Mouse (Mus musculus): ENCODE results near the gene Foxd1.

DNA sequence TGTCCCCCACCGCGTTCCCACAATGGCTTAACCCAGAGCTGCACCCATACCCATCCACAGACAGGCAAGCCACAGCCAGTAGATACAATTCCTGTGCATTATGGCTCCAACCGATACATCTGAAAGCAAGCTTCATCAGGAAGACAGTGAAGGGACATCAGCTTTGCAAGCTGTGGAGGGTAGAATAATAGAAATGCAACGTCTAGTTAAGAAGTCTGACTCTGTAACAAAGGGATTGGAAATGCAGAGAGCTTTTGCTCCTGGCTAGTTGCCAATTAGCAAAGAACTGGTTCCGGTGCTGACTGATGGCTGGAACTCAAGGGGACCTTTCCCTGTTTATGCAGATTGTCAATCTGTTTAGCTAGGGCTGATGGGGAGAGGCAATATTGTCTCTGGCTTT is 47.6 kb upstream of the Foxd1 start:
- TF ChIP-seq POLR2A (IDR thresholded peaks at IDR 0.05; ENCODE audit: insufficient read depth, low read depth, low read length), result no peak
- no peak for TF ChIP-seq CTCF (IDR thresholded peaks at IDR 0.05)
- TF ChIP-seq EP300 (IDR thresholded peaks at IDR 0.05; ENCODE audit: insufficient read depth, low read depth, low read length), result no peak
